Mouse (Mus musculus) embryonic facial prominence, embryonic 12.5 days (tissue): ENCODE data around the gene Cbx8. TPM values are rescaled to one million over a fixed set of nuclear protein-coding genes. Genes with fewer than 3 reads are reported as not detected.

Experiments used
- ATAC-seq: fragments of 200-750 bp; cut with Nextera tagmentation; 2 replicates; pipeline ENCODE4 v1.8.0; 2017; ENCODE audit not compliant: insufficient number of reproducible peaks, insufficient read depth, low FRiP score, low TSS enrichment
- H3K27ac ChIP-seq: fragments of 300-500 bp; sonication (generic); 2 replicates; pipeline ENCODE4 v1.5.1; 2016; ENCODE audit warnings: mild to moderate bottlenecking
- H3K27me3 ChIP-seq: fragments of 300-500 bp; sonication (generic); 2 replicates; pipeline ENCODE4 v1.6.1; 2016; ENCODE audit warnings: mild to moderate bottlenecking, moderate library complexity
- H3K36me3 ChIP-seq: fragments of 300-500 bp; sonication (generic); 2 replicates; pipeline ENCODE4 v1.6.1; 2016; ENCODE audit warnings: mild to moderate bottlenecking
- H3K4me1 ChIP-seq: fragments of 300-500 bp; sonication (generic); 2 replicates; pipeline ENCODE4 v1.6.1; 2016
- H3K4me2 ChIP-seq: fragments of 300-500 bp; sonication (generic); replicated peaks from 2 replicates; pipeline ENCODE4 v1.6.1; 2016; ENCODE audit warnings: mild to moderate bottlenecking, moderate library complexity
- H3K4me3 ChIP-seq: fragments of 300-500 bp; sonication (generic); 2 replicates; pipeline ENCODE4 v1.5.1; 2016; ENCODE audit warnings: mild to moderate bottlenecking
- H3K9ac ChIP-seq: fragments of 300-500 bp; sonication (generic); 2 replicates; pipeline ENCODE4 v1.6.1; 2016; ENCODE audit warnings: mild to moderate bottlenecking, moderate library complexity
- H3K9me3 ChIP-seq: fragments of 300-500 bp; sonication (generic); 2 replicates; pipeline ENCODE4 v1.6.1; 2016; ENCODE audit warnings: mild to moderate bottlenecking, moderate library complexity
- WGBS: fragments of 180-500 bp; shearing (Covaris S2); methylation state at CpG from one replicate; pipeline ENCODE4 v1.1.7; 2016; 5-methylcytosine and 5-hydroxymethylcytosine counted together
- polyA plus RNA-seq: library from polyadenylated mRNA; unstranded; fragments of >200 nt; fragmentation: Nextera tagmentation; extraction: Ambion mirVana; gene quantifications from 2 replicates; pipeline ENCODE4 v1.2.1, GENCODE M21; 2016

Gene Cbx8
- polyA plus RNA-seq, 1 experiment from 2014 or later, result 9.4 TPM

GRCm38 (mm10) chr11:119036447-119036846 is 4.3 kb downstream of the Cbx8 start:
- no peak for ATAC-seq
- Histone ChIP-seq H3K4me1 (peaks cover 54% of the 10 kb centered on the region), H3K4me3 (peak overlapping the region; percentile 47; the same call in 1 of the 2 replicates), H3K36me3 (peaks cover 12% of the 10 kb centered on the region), H3K9ac (0 out of 2 replicates have a peak overlapping the region, but pooled peaks have one; percentile 10), H3K27ac (no peak overlapping the region), H3K4me2 (no peak overlapping the region), H3K9me3 (no peaks in the 10 kb centered on the region), H3K27me3 (peaks cover 47% of the 10 kb centered on the region)
- WGBS, result 2% methylated on average over 15 of the region's 15 CpGs

- peaks cover 15% of the 10 kb centered on the region for H3K36me3 ChIP-seq
- WGBS, result 2% methylated on average over 21 of the region's 21 CpGs
- peak overlapping the region; percentile 15; the same call in 1 of the 2 replicates for H3K4me2 ChIP-seq
- peaks cover 52% of the 10 kb centered on the region for H3K4me1 ChIP-seq
- peaks cover 42% of the 10 kb centered on the region for H3K27me3 ChIP-seq
- no peak overlapping the region for H3K9ac ChIP-seq
- H3K27ac ChIP-seq, result no peak overlapping the region
- no peak for ATAC-seq
- 0 out of 2 replicates have a peak overlapping the region, but pooled peaks have one; percentile 10 for H3K4me3 ChIP-seq
- H3K9me3 ChIP-seq, result no peaks in the 10 kb centered on the region
These were observed 5.0 kb downstream of the Cbx8 start for GRCm38 (mm10) chr11:119035686-119036165.

- ATAC-seq, result no peak
- H3K4me2 ChIP-seq, result peak overlapping the region; percentile 50
- H3K9ac ChIP-seq, result no peak overlapping the region
These were observed 5.6 kb downstream of the Cbx8 start for GRCm38 (mm10) chr11:119035094-119035685.

GRCm38 (mm10) chr11:119034635-119035034 is 6.1 kb downstream of the Cbx8 start:
- Histone ChIP-seq H3K4me3 (peak overlapping the region; percentile 27; the same call in 1 of the 2 replicates), H3K27me3 (peaks cover 42% of the 10 kb centered on the region), H3K4me1 (peaks cover 46% of the 10 kb centered on the region), H3K9me3 (no peaks in the 10 kb centered on the region), H3K27ac (no peak overlapping the region), H3K36me3 (peaks cover 26% of the 10 kb centered on the region), H3K9ac (0 out of 2 replicates have a peak overlapping the region, but pooled peaks have one; percentile 42), H3K4me2 (peak overlapping the region; percentile 50)
- no peak for ATAC-seq
- WGBS, result 2% methylated on average over 19 of the region's 19 CpGs

More at GRCm38 (mm10) chr11:119035094-119035685, 5.6 kb downstream of the Cbx8 start:
- Histone ChIP-seq H3K27ac (no peak overlapping the region), H3K4me3 (peak overlapping the region; percentile 10; the same call in 1 of the 2 replicates), H3K9me3 (no peaks in the 10 kb centered on the region), H3K27me3 (peaks cover 42% of the 10 kb centered on the region), H3K4me1 (peaks cover 52% of the 10 kb centered on the region), H3K36me3 (peaks cover 21% of the 10 kb centered on the region)
- 2% methylated on average over 21 of the region's 21 CpGs for WGBS

GRCm38 (mm10) chr11:119033874-119034558 is 6.8 kb downstream of the Cbx8 start:
- Histone ChIP-seq H3K4me3 (peak overlapping the region; percentile 27), H3K9me3 (no peaks in the 10 kb centered on the region), H3K36me3 (peaks cover 30% of the 10 kb centered on the region), H3K27ac (no peak overlapping the region), H3K4me1 (peaks cover 40% of the 10 kb centered on the region), H3K9ac (peak overlapping the region; percentile 42; the same call in 1 of the 2 replicates), H3K4me2 (peak overlapping the region; percentile 50), H3K27me3 (peaks cover 39% of the 10 kb centered on the region)
- 1% methylated on average over 26 of the region's 26 CpGs for WGBS
- 0 out of 2 replicates have a peak, but pooled peaks have one; percentile 12 for ATAC-seq

GRCm38 (mm10) chr11:119026203-119026602 is 14.6 kb downstream of the Cbx8 start:
- no peaks in the 10 kb centered on the region for H3K27me3 ChIP-seq

GRCm38 (mm10) chr11:119024260-119024659 is 16.5 kb downstream of the Cbx8 start:
- H3K4me3 ChIP-seq, result peak overlapping the region; percentile 93
- H3K4me2 ChIP-seq, result peak overlapping the region; percentile 92
- H3K4me1 ChIP-seq, result peaks cover 38% of the 10 kb centered on the region
- no peak for ATAC-seq
- H3K27ac ChIP-seq, result peak overlapping the region; percentile 98
- 4% methylated on average over 7 of the region's 7 CpGs for WGBS
- H3K36me3 ChIP-seq, result peaks cover 33% of the 10 kb centered on the region
- H3K9me3 ChIP-seq, result no peaks in the 10 kb centered on the region
- peak overlapping the region; percentile 96 for H3K9ac ChIP-seq
- H3K27me3 ChIP-seq, result no peaks in the 10 kb centered on the region

More at GRCm38 (mm10) chr11:119026203-119026602, 14.6 kb downstream of the Cbx8 start:
- Histone ChIP-seq H3K4me3 (peak overlapping the region; percentile 4; the same call in 1 of the 2 replicates), H3K9me3 (no peaks in the 10 kb centered on the region), H3K27ac (no peak overlapping the region), H3K4me1 (peaks cover 38% of the 10 kb centered on the region), H3K4me2 (peak overlapping the region; percentile 92), H3K36me3 (peaks cover 51% of the 10 kb centered on the region), H3K9ac (no peak overlapping the region)
- 57% methylated on average over 12 of the region's 12 CpGs for WGBS
- no peak for ATAC-seq

- H3K4me1 ChIP-seq, result peaks cover 38% of the 10 kb centered on the region
- H3K4me3 ChIP-seq, result peak overlapping the region; percentile 93
- H3K36me3 ChIP-seq, result peaks cover 26% of the 10 kb centered on the region
- H3K27ac ChIP-seq, result peak overlapping the region; percentile 98
- H3K4me2 ChIP-seq, result peak overlapping the region; percentile 92
- ATAC-seq, result 0 out of 2 replicates have a peak, but pooled peaks have one; percentile 1
- no peaks in the 10 kb centered on the region for H3K27me3 ChIP-seq
- H3K9ac ChIP-seq, result peak overlapping the region; percentile 96
- under 1% methylated on average over 15 of the region's 15 CpGs for WGBS
- no peaks in the 10 kb centered on the region for H3K9me3 ChIP-seq
These were observed 17.2 kb downstream of the Cbx8 start for GRCm38 (mm10) chr11:119023616-119023980.

- Histone ChIP-seq H3K4me3 (peak within 1 kb of the TSS; percentile 93), H3K4me2 (peak within 1 kb of the TSS; percentile 92), H3K27ac (peak within 1 kb of the TSS; percentile 98), H3K9ac (peak within 1 kb of the TSS; percentile 96), H3K9me3 (no peaks in the 10 kb centered on the region), H3K27me3 (no peaks in the 10 kb centered on the region), H3K36me3 (peaks cover 21% of the 10 kb centered on the region), H3K4me1 (peaks cover 35% of the 10 kb centered on the region)
- under 1% methylated on average over 84 of the region's 99 CpGs for WGBS
- peak; percentile 88 for ATAC-seq
These were observed 17.7 kb downstream of the Cbx8 start, which contains the start of gene Cbx2 for GRCm38 (mm10) chr11:119022895-119023615. TSS of gene Cbx2 (plus strand) at chr11:119022962.

- Histone ChIP-seq H3K4me1 (peaks cover 35% of the 10 kb centered on the region), H3K9ac (peak overlapping the region; percentile 96), H3K27ac (peak overlapping the region; percentile 98), H3K4me3 (peak overlapping the region; percentile 93), H3K36me3 (peaks cover 13% of the 10 kb centered on the region), H3K27me3 (no peaks in the 10 kb centered on the region), H3K9me3 (no peaks in the 10 kb centered on the region), H3K4me2 (peak overlapping the region; percentile 92)
- 4% methylated on average over 42 of the region's 42 CpGs for WGBS
- ATAC-seq, result no peak
These were observed 18.5 kb downstream of the Cbx8 start for GRCm38 (mm10) chr11:119022068-119022894.
